20 mouse cellular contexts compared by ENCODE assay signal in genomic region chr4:135891539-135891938, GRCm38 (mm10).
"Had no signal": no experiment of that assay in that cellular context is flagged by ENCODE, and none has a peak within 500 bp of the region (broad histone marks: within the 10 kb centered on the region; RNA-seq: fewer than 3 reads in every experiment).

No protein-coding gene starts in this region.

- H3K4me2 ChIP-seq: limb, embryonic 13.5 days; midbrain, embryonic 12.5 days; stomach, embryonic 15.5 days had no signal

- ATAC-seq: intestine, postnatal 0 days; lung, postnatal 0 days; midbrain, embryonic 16.5 days had no signal

- H3K9me3 ChIP-seq: limb, embryonic 13.5 days; midbrain, embryonic 12.5 days; stomach, embryonic 15.5 days had no signal

- H3K36me3 ChIP-seq: limb, embryonic 13.5 days; midbrain, embryonic 12.5 days; stomach, embryonic 15.5 days had no signal

- DNase-seq: kidney, adult 8-10 months; kidney, postnatal 36 days; layer of hippocampus, adult 9-11 months; layer of hippocampus, postnatal 36 days; lung, adult 2 months; lung, postnatal 4 days; retina, postnatal 1 day; right cerebral cortex, postnatal 4 days; spleen, adult 18-20 months; thymus, adult 2 months; thymus, postnatal 25 days had no signal

- H3K9ac ChIP-seq: limb, embryonic 13.5 days; liver, embryonic 14.5 days; midbrain, embryonic 12.5 days; stomach, embryonic 15.5 days had no signal

- H3K27me3 ChIP-seq: limb, embryonic 13.5 days; megakaryocyte, embryonic 14.5 days; midbrain, embryonic 12.5 days; stomach, embryonic 15.5 days had no signal

- H3K27ac ChIP-seq: kidney, postnatal 0 days; limb, embryonic 13.5 days; liver, embryonic 14.5 days; midbrain, embryonic 12.5 days; stomach, embryonic 15.5 days had no signal

- H3K4me3 ChIP-seq: limb, embryonic 13.5 days; megakaryocyte, embryonic 14.5 days; midbrain, embryonic 12.5 days; stomach, embryonic 15.5 days had no signal

- H3K4me1 ChIP-seq: midbrain, embryonic 12.5 days; stomach, embryonic 15.5 days had no signal
